Mouse (Mus musculus) brain, adult 2 months (tissue): ENCODE measurements around the gene Smc4.
"Not testable (repeated sequence)": the region's sequence is repeated elsewhere in the genome, so short reads cannot be mapped to it uniquely, and the experiment has no call there.

ENCODE experiments used
- DNase-seq: peaks from one replicate; pipeline ENCODE4 v3.0.0; 2011; ENCODE audit warnings: low read depth, low spot score

Gene Smc4

GRCm38 (mm10) chr3:69017181-69017580 lies 12.6 kb downstream of the Smc4 start:
- DNase-seq: no peak

- DNase-seq: not testable (repeated sequence)
These were observed 14.1 kb downstream of the Smc4 start for GRCm38 (mm10) chr3:69018635-69019034.

GRCm38 (mm10) chr3:69020285-69020684 lies 15.7 kb downstream of the Smc4 start:
- DNase-seq: peak; percentile 17

- no peak for DNase-seq
These were observed 16.2 kb downstream of the Smc4 start for GRCm38 (mm10) chr3:69020764-69021163.

- DNase-seq: no peak
These were observed 21.7 kb downstream of the Smc4 start for GRCm38 (mm10) chr3:69026133-69026783.

- no peak for DNase-seq
These were observed 35.6 kb downstream of the Smc4 start for GRCm38 (mm10) chr3:69040105-69040504.

GRCm38 (mm10) chr3:69041298-69041697 lies 36.8 kb downstream of the Smc4 start:
- DNase-seq: no peak

GRCm38 (mm10) chr3:69044167-69044591 lies 39.6 kb downstream of the Smc4 start:
- no peak for DNase-seq

GRCm38 (mm10) chr3:69044645-69045399 lies 40.3 kb downstream of the Smc4 start, which contains the start of gene Trim59:
TSS of gene Trim59 (minus strand) at chr3:69044755.
- peak; percentile 95 for DNase-seq

- DNase-seq: no peak
These were observed 40.8 kb downstream of the Smc4 start for GRCm38 (mm10) chr3:69045400-69045703.

- peak; percentile 12 for DNase-seq
These were observed 41.2 kb downstream of the Smc4 start for GRCm38 (mm10) chr3:69045750-69046149.

GRCm38 (mm10) chr3:69046509-69046908 lies 42.0 kb downstream of the Smc4 start:
- no peak for DNase-seq

GRCm38 (mm10) chr3:69047684-69048083 lies 43.1 kb downstream of the Smc4 start:
- peak; percentile 36 for DNase-seq

GRCm38 (mm10) chr3:69049011-69049410 lies 44.5 kb downstream of the Smc4 start:
- peak; percentile 93 for DNase-seq

GRCm38 (mm10) chr3:69051894-69052293 lies 47.4 kb downstream of the Smc4 start:
- no peak for DNase-seq

GRCm38 (mm10) chr3:69054760-69055432 lies 50.4 kb downstream of the Smc4 start:
- DNase-seq: no peak

- no peak for DNase-seq
These were observed 51.3 kb downstream of the Smc4 start for GRCm38 (mm10) chr3:69055871-69056270.

GRCm38 (mm10) chr3:69060672-69061071 lies 56.1 kb downstream of the Smc4 start:
- no peak for DNase-seq

- no peak for DNase-seq
These were observed 58.2 kb downstream of the Smc4 start for GRCm38 (mm10) chr3:69062764-69063163.

GRCm38 (mm10) chr3:69064005-69064404 lies 59.5 kb downstream of the Smc4 start:
- DNase-seq: peak; percentile 46
